Mouse (Mus musculus): ENCODE data around the gene Fam173a.
A peak's percentile ranks its signal among the peaks of the same experiment; 100 is the strongest.
"Not testable (repeated sequence)": the region's sequence is repeated elsewhere in the genome, so short reads cannot be mapped to it uniquely, and the experiment has no call there.

Gene Fam173a

GRCm38 (mm10) chr17:25757691-25758090, 35.0 kb downstream of the Fam173a start:
- DNase-seq: no peak

- DNase-seq: no peak
These were observed 36.1 kb downstream of the Fam173a start for GRCm38 (mm10) chr17:25756378-25757242.

GRCm38 (mm10) chr17:25755627-25756377, 36.9 kb downstream of the Fam173a start:
- no peak for DNase-seq

GRCm38 (mm10) chr17:25755086-25755485, 37.6 kb downstream of the Fam173a start:
- DNase-seq: no peak

GRCm38 (mm10) chr17:25754241-25754640, 38.5 kb downstream of the Fam173a start, which contains the start of gene Msln:
TSS of gene Msln (minus strand) at chr17:25754378.
- no peak for DNase-seq

- DNase-seq: peak; percentile 50 to 79
These were observed 41.3 kb downstream of the Fam173a start for GRCm38 (mm10) chr17:25751446-25751845.

GRCm38 (mm10) chr17:25749314-25749713, 43.4 kb downstream of the Fam173a start:
- no peak for DNase-seq

GRCm38 (mm10) chr17:25748238-25748637, 44.5 kb downstream of the Fam173a start:
- no peak for DNase-seq

GRCm38 (mm10) chr17:25744311-25744710, 48.4 kb downstream of the Fam173a start:
- no peak for DNase-seq

- DNase-seq: peak in 1 of 2 experiments; percentile 32
These were observed 48.9 kb downstream of the Fam173a start for GRCm38 (mm10) chr17:25743831-25744230.

- not testable (repeated sequence) for DNase-seq
These were observed 51.2 kb downstream of the Fam173a start for GRCm38 (mm10) chr17:25741471-25741870.

Data from cerebellum, postnatal 14 days (tissue).